Mouse (Mus musculus) layer of hippocampus, adult 9-11 months (tissue): Measurements from ENCODE around the gene Trank1.

Source experiments
- DNase-seq: peaks from one replicate; pipeline ENCODE4 v3.0.0; 2022

Trank1 gene

GRCm38 (mm10) chr9:111304036-111304435, 7.5 kb upstream of the Trank1 start:
- DNase-seq, result peak; percentile 65

- DNase-seq, result no peak
These were observed 5.4 kb upstream of the Trank1 start for GRCm38 (mm10) chr9:111306142-111306541.

- no peak for DNase-seq
These were observed 403 bp downstream of the Trank1 start for GRCm38 (mm10) chr9:111311843-111312441.

GRCm38 (mm10) chr9:111312442-111313141, 1.1 kb downstream of the Trank1 start:
- no peak for DNase-seq

- peak; percentile 34 for DNase-seq
These were observed 1.8 kb downstream of the Trank1 start for GRCm38 (mm10) chr9:111313299-111313698.

- no peak for DNase-seq
These were observed 2.3 kb downstream of the Trank1 start for GRCm38 (mm10) chr9:111313793-111314192.

GRCm38 (mm10) chr9:111314219-111314618, 2.7 kb downstream of the Trank1 start:
- peak; percentile 17 for DNase-seq

GRCm38 (mm10) chr9:111320912-111321311, 9.4 kb downstream of the Trank1 start:
- no peak for DNase-seq

GRCm38 (mm10) chr9:111324881-111325280, 13.3 kb downstream of the Trank1 start:
- no peak for DNase-seq

- DNase-seq, result no peak
These were observed 18.3 kb downstream of the Trank1 start for GRCm38 (mm10) chr9:111329881-111330280.

GRCm38 (mm10) chr9:111333790-111334189, 22.3 kb downstream of the Trank1 start:
- DNase-seq, result no peak

GRCm38 (mm10) chr9:111334555-111335164, 23.1 kb downstream of the Trank1 start:
- DNase-seq, result no peak

GRCm38 (mm10) chr9:111351233-111351632, 39.7 kb downstream of the Trank1 start:
- DNase-seq, result no peak

- no peak for DNase-seq
These were observed 40.1 kb downstream of the Trank1 start for GRCm38 (mm10) chr9:111351641-111352040.

- DNase-seq, result no peak
These were observed 41.1 kb downstream of the Trank1 start for GRCm38 (mm10) chr9:111352646-111353045.

GRCm38 (mm10) chr9:111355041-111355440, 43.5 kb downstream of the Trank1 start:
- DNase-seq, result no peak

- no peak for DNase-seq
These were observed 44.8 kb downstream of the Trank1 start for GRCm38 (mm10) chr9:111356386-111356785.

- DNase-seq, result no peak
These were observed 52.1 kb downstream of the Trank1 start for GRCm38 (mm10) chr9:111363656-111364055.

GRCm38 (mm10) chr9:111367713-111368112, 56.2 kb downstream of the Trank1 start:
- DNase-seq, result no peak

GRCm38 (mm10) chr9:111372079-111372478, 60.5 kb downstream of the Trank1 start:
- no peak for DNase-seq

- DNase-seq, result no peak
These were observed 66.3 kb downstream of the Trank1 start for GRCm38 (mm10) chr9:111377868-111378267.

- DNase-seq, result peak; percentile 64
These were observed 69.8 kb downstream of the Trank1 start for GRCm38 (mm10) chr9:111381056-111382025.

GRCm38 (mm10) chr9:111382469-111382868, 70.9 kb downstream of the Trank1 start:
- no peak for DNase-seq
